Mouse (Mus musculus) midbrain, embryonic 16.5 days (tissue): ENCODE data around the gene Orai3. TPM values are rescaled to one million over a fixed set of nuclear protein-coding genes. Genes with fewer than 3 reads are reported as not detected.

Experiments
- ATAC-seq: fragments of 200-750 bp; cut with Nextera tagmentation; 2 replicates; pipeline ENCODE4 v1.8.0; 2017; ENCODE audit warnings: moderate TSS enrichment
- H3K27ac ChIP-seq: fragments of 300-500 bp; sonication (generic); 2 replicates; pipeline ENCODE4 v1.5.1; 2014; ENCODE audit warnings: mild to moderate bottlenecking, low read length, mixed read lengths
- H3K27me3 ChIP-seq: fragments of 300-500 bp; sonication (generic); 2 replicates; pipeline ENCODE4 v1.6.1; 2014; ENCODE audit warnings: low read depth, low read length, mixed read lengths; ENCODE audit not compliant: control insufficient read depth, insufficient read depth
- H3K36me3 ChIP-seq: fragments of 300-500 bp; sonication (generic); 2 replicates; pipeline ENCODE4 v1.6.1; 2014; ENCODE audit warnings: mild to moderate bottlenecking, low read length, moderate library complexity, mixed read lengths; ENCODE audit not compliant: control insufficient read depth, insufficient read depth
- H3K4me1 ChIP-seq: fragments of 300-500 bp; sonication (generic); 2 replicates; pipeline ENCODE4 v1.6.1; 2014; ENCODE audit warnings: mild to moderate bottlenecking, low read length, mixed read lengths; ENCODE audit not compliant: control insufficient read depth, insufficient read depth
- H3K4me2 ChIP-seq: fragments of 300-500 bp; sonication (generic); 2 replicates; pipeline ENCODE4 v1.6.1; 2014; ENCODE audit warnings: mild to moderate bottlenecking, low read length, mixed read lengths
- H3K4me3 ChIP-seq: fragments of 300-500 bp; sonication (generic); 2 replicates; pipeline ENCODE4 v1.5.1; 2014; ENCODE audit warnings: low read depth, mild to moderate bottlenecking, low read length, moderate library complexity, mixed read lengths
- H3K9ac ChIP-seq: fragments of 300-500 bp; sonication (generic); 2 replicates; pipeline ENCODE4 v1.6.1; 2014; ENCODE audit warnings: low read depth, low read length, mixed read lengths
- H3K9me3 ChIP-seq: fragments of 300-500 bp; sonication (generic); replicated peaks from 2 replicates; pipeline ENCODE4 v1.6.1; 2014; ENCODE audit warnings: mild to moderate bottlenecking, low read length, mixed read lengths; ENCODE audit not compliant: control insufficient read depth, poor library complexity, severe bottlenecking
- WGBS: fragments of 180-500 bp; shearing (Covaris S2); extraction: QIAGEN DNeasy Blood & Tissue Kit; methylation state at CpG from one replicate; pipeline ENCODE4 v1.1.7; 2014; 5-methylcytosine and 5-hydroxymethylcytosine counted together
- polyA plus RNA-seq: library from polyadenylated mRNA; unstranded; fragments of >200 nt; fragmentation: Nextera tagmentation; extraction: Ambion mirVana; gene quantifications from 2 replicates; pipeline ENCODE4 v1.2.1, GENCODE M21; 2015

The Orai3 gene
- polyA plus RNA-seq, 1 experiment from 2014 or later = 8.8 TPM

DNA sequence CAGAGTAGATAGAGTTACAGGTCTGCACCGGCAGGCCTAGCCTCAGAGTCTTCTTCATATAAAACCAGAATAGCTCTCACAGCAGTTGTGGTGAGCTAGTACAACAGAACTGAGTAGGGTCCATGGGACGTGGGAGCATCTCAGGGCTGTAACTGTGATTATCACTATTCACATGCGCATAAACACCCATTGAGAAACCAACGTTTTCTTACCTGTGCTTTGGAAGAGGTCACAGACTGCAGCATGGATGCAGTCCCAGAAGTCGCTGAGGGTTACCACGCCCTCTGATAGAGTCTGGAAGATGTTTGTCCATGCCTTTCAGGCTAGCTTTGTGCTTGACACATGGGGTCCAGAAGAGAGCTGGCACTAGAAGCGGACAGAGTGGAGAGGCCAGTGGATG, 15.9 kb upstream of the Orai3 start:
- no peaks in the 10 kb centered on the region for H3K9me3 ChIP-seq
- 94% methylated on average over 7 of the region's 7 CpGs for WGBS
- H3K4me3 ChIP-seq = no peak overlapping the region
- H3K9ac ChIP-seq = no peak overlapping the region
- peaks cover 51% of the 10 kb centered on the region for H3K36me3 ChIP-seq
- ATAC-seq = no peak
- H3K4me1 ChIP-seq = peaks cover 11% of the 10 kb centered on the region
- no peak overlapping the region for H3K4me2 ChIP-seq
- no peak overlapping the region for H3K27ac ChIP-seq
- H3K27me3 ChIP-seq = no peaks in the 10 kb centered on the region

DNA sequence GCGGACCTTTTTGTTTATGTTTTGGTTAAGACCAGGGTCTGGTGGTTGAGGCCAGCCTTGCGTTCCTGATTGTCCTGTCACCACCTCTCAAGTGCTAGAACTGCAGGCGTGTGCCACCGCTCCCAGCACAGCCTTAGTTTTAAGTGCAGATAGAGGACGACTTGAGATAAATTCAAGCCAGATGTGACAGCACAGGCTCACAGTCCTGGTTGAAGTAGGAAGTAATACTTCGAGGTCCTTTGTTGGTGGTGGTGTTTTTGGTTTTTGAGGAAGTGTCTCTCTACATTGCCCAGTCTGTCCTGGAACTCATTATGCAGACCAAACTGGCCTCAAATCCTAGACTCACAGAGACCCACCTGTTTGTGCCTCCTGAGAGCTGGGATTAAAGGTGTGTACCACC, 9.9 kb upstream of the Orai3 start:
- ATAC-seq = no peak
- Histone ChIP-seq H3K36me3 (peaks cover 25% of the 10 kb centered on the region), H3K27me3 (no peaks in the 10 kb centered on the region), H3K9ac (no peak overlapping the region), H3K4me1 (peaks cover 6% of the 10 kb centered on the region), H3K9me3 (no peaks in the 10 kb centered on the region), H3K4me2 (no peak overlapping the region), H3K27ac (no peak overlapping the region), H3K4me3 (no peak overlapping the region)
- WGBS = 83% methylated on average over 6 of the region's 6 CpGs

DNA sequence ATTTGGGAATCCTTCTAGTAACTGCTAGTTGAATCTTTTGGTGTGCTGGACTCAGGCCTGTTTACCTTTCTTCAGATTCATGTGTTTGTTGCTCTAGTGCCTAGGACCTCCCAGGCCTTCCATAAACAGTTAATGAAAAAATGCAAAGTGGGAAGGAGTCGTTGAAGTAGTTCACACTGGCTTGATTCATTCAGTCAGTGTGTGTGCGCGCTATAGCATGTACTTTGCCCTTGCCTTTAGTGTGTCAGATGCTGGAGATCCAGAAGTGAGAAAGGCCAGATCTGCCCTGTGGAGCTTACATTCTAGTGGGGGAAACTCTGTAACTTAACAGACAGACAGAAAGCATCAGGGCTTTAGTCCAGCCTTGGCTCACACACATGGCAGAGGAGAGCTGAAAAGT, 9.1 kb upstream of the Orai3 start:
- H3K9me3 ChIP-seq = no peaks in the 10 kb centered on the region
- H3K4me1 ChIP-seq = peaks cover 3% of the 10 kb centered on the region; the same call in 1 of the 2 replicates
- no peak overlapping the region for H3K27ac ChIP-seq
- ATAC-seq = no peak
- WGBS = 95% methylated on average over 3 of the region's 3 CpGs
- H3K4me2 ChIP-seq = no peak overlapping the region
- no peak overlapping the region for H3K4me3 ChIP-seq
- no peak overlapping the region for H3K9ac ChIP-seq
- H3K27me3 ChIP-seq = no peaks in the 10 kb centered on the region
- H3K36me3 ChIP-seq = peaks cover 27% of the 10 kb centered on the region

DNA sequence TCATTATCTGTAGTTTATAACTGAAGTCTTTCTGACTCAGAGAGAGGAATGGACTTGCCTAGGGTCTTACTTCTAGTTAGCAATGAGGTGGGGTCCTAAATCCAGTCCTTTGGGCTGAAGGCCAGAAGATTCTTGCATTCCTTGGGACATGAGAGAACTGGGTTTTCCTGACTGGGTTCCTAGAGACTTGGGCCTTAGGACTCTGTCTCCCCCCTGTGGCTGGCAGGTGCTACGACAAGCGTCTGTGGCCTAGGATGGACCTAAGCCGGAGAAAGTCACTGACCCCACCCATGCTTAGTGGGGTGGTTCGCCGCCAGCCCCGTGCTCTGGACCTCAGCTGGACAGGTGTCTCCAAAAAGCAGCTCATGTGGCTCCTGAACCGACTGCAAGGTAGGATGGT, 8.6 kb upstream of the Orai3 start:
- Histone ChIP-seq H3K4me3 (no peak overlapping the region), H3K4me2 (no peak overlapping the region), H3K4me1 (peaks cover 3% of the 10 kb centered on the region; the same call in 1 of the 2 replicates), H3K9ac (no peak overlapping the region), H3K9me3 (no peaks in the 10 kb centered on the region), H3K27ac (no peak overlapping the region), H3K27me3 (no peaks in the 10 kb centered on the region), H3K36me3 (peaks cover 32% of the 10 kb centered on the region)
- ATAC-seq = no peak
- WGBS = 42% methylated on average over 7 of the region's 7 CpGs

DNA sequence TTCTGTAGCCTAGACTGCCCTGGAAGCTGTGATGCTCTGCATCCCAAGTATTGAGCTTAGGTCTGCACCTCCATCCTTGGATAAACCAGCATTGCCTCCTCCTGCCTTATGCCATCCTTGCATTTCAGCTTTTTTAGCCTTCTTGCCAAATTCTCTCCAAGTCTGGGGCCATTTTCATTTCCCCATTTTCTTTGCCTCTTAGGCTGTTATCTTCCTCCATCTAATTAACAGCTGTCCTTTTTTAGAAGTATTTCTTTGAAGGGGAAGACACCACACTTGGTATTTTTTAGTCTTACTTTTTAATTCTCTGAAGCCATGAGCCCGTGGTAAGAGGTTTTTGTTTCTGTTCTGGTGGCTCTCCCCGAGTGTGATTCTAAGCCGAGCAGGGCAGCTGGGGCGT, 6.0 kb upstream of the Orai3 start:
- Histone ChIP-seq H3K9me3 (no peaks in the 10 kb centered on the region), H3K9ac (no peak overlapping the region), H3K27me3 (no peaks in the 10 kb centered on the region), H3K4me1 (peaks cover 3% of the 10 kb centered on the region; the same call in 1 of the 2 replicates), H3K36me3 (peaks cover 34% of the 10 kb centered on the region), H3K4me2 (no peak overlapping the region), H3K27ac (no peak overlapping the region), H3K4me3 (no peak overlapping the region)
- 90% methylated on average over 4 of the region's 4 CpGs for WGBS
- ATAC-seq = no peak

DNA sequence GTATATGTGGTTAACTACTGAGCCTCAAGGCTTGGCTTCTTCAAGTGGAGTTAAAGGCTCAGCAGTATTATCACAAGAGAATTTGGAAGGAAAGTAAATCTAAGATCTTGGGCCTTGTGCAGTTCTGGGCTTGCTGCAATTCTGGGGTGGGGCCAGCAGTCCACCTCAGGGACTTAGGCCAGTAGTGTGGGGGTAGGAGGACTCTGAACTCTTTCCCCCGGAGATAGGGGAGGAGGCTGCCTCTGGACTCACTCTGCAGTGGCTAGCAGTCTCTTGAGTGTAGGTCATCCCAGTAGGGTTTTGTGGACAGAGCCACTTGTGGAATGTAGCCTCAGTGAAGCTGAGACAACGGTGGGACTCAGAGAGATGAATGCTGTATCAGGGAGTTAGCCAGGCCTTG, 3.9 kb upstream of the Orai3 start:
- no peak for ATAC-seq
- H3K4me3 ChIP-seq = no peak overlapping the region
- H3K36me3 ChIP-seq = peaks cover 34% of the 10 kb centered on the region
- no peak overlapping the region for H3K4me2 ChIP-seq
- H3K27me3 ChIP-seq = no peaks in the 10 kb centered on the region
- H3K4me1 ChIP-seq = peaks cover 16% of the 10 kb centered on the region
- H3K27ac ChIP-seq = no peak overlapping the region
- H3K9me3 ChIP-seq = no peaks in the 10 kb centered on the region
- WGBS = 78% methylated on average over 2 of the region's 2 CpGs
- H3K9ac ChIP-seq = no peak overlapping the region

DNA sequence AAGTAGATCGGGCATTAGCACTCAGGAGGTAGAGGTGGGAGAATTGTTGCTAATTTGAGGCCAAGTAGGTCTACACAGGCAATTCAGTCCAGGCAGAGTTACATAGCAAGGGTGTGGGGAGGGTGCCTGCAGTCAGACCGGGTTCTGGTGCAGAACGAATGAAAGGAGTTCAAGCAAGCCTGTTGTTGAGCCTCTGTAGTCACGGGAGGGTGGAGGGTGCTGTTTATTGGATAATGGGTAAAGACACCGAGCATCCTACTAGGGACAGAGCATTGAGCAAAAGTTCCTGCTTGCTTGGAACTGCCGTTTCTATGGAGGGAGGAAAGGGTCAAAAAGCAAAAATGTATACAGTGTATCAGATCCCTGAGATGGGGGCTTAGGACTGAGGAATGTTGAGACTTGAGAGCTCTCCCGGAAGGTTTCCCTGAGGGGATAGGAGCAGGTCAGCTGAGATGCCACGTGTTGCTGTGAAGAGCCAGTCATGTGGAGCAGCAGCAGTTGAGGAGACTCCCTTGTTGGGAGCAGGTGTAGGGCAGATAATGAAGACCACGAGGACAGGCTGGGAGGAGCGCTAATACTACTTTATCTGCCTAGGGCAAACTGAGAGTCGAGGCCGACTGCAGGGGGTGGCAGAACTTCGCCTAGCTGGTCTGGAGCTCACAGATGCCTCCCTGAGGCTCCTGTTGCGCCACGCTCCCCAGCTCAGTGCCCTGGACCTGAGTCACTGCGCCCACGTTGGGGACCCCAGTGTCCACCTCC, 2.6 kb upstream of the Orai3 start:
- ATAC-seq = no peak
- 81% methylated on average over 17 of the region's 17 CpGs for WGBS

DNA sequence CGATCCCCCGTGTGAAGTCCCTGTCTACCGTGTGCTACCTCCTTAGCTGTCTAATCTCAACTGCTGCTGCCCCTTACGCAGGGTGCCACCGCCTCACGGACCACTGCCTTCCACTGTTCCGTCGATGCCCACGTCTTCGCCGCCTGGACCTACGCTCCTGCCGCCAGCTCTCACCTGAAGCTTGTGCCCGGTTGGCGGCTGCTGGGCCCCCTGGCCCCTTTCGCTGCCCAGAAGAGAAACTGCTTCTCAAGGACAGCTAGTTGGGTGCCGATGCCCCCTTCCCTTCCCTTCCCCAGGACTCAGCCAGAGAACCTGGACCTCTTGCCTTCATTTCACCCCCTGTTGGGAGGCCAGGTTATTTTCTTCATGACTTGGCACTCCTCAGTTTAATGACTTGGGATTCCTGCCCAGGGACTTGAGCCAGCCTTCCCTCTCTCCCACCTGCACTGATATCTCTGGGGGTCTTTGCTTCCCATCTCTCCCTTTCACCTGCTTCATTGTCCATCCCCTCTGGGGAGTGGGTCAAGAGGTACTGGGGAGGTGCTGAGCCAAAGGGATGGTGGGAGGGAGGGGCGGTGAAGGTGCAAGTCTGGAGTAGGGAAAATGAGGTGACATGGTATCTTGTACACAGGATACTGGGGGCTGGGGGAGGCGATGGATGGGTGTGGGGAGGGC, 1.8 kb upstream of the Orai3 start:
- peaks cover 16% of the 10 kb centered on the region for H3K4me1 ChIP-seq
- no peak overlapping the region for H3K27ac ChIP-seq
- H3K4me3 ChIP-seq = no peak overlapping the region
- H3K4me2 ChIP-seq = no peak overlapping the region
- no peaks in the 10 kb centered on the region for H3K27me3 ChIP-seq
- no peak overlapping the region for H3K9ac ChIP-seq
- H3K36me3 ChIP-seq = peaks cover 34% of the 10 kb centered on the region
- no peaks in the 10 kb centered on the region for H3K9me3 ChIP-seq
- WGBS = 92% methylated on average over 19 of the region's 19 CpGs
- ATAC-seq = no peak

More for the DNA sequence above, 2.6 kb upstream of the Orai3 start:
- no peak overlapping the region for H3K27ac ChIP-seq
- H3K27me3 ChIP-seq = no peaks in the 10 kb centered on the region
- peaks cover 34% of the 10 kb centered on the region for H3K36me3 ChIP-seq
- H3K4me3 ChIP-seq = no peak overlapping the region
- no peaks in the 10 kb centered on the region for H3K9me3 ChIP-seq
- peaks cover 16% of the 10 kb centered on the region for H3K4me1 ChIP-seq
- no peak overlapping the region for H3K4me2 ChIP-seq
- no peak overlapping the region for H3K9ac ChIP-seq

DNA sequence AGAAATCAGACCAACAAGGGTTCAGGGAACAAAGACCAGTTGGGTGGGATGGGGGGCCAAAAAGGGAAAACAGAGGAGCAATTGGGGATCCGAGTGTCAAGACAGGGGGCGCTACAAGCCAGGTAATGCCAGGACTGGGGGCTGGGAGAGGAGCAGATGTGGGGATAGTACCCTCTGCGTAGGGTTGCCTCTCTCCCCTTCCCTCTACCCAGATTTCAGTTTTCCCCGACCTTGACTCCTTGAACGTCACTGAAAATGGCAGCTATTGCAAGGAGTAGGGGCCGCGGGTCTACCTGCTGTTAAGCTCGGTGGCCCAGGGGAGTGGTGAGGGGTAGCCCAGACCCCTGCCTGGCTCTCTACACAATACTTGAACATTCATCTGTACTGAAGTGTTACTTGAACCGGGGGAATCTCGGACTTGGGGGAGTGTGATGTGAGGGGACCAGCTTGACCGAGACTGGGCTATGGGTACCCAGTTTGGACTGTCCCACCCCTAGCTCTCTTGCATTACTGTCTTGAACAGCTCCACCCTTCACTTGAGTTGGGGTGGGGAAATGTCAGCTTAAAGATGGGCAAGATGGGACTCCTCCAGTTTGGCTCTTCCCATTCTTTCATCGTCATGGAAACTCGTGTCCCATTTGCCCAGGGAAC, 1.1 kb upstream of the Orai3 start:
- Histone ChIP-seq H3K4me1 (peaks cover 16% of the 10 kb centered on the region), H3K9ac (no peak overlapping the region), H3K4me3 (no peak overlapping the region), H3K9me3 (no peaks in the 10 kb centered on the region), H3K36me3 (peaks cover 29% of the 10 kb centered on the region), H3K27ac (0 out of 2 replicates have a peak overlapping the region, but pooled peaks have one; percentile 4), H3K4me2 (peak overlapping the region; percentile 71), H3K27me3 (no peaks in the 10 kb centered on the region)
- ATAC-seq = no peak
- 45% methylated on average over 13 of the region's 13 CpGs for whole genome bisulfite sequencing
